Mouse (Mus musculus) c-Kit-positive CD71-positive TER-119-positive erythroid progenitor cells, embryonic 14.5 days (primary cell): ENCODE data around the gene Mcrs1.
A peak's percentile ranks its signal among the peaks of the same experiment; 100 is the strongest.
"Not testable (repeated sequence)": the region's sequence is repeated elsewhere in the genome, so short reads cannot be mapped to it uniquely, and the experiment has no call there.

Experiments used
- DNase-seq: peaks from one replicate; pipeline ENCODE4 v3.0.0-alpha.2; 2013; ENCODE audit warnings: low spot score

Mcrs1 gene

GRCm38 (mm10) chr15:99251111-99251510 lies 650 bp downstream of the Mcrs1 start:
- DNase-seq = peak; percentile 27

GRCm38 (mm10) chr15:99249938-99250337 lies 1.8 kb downstream of the Mcrs1 start:
- DNase-seq = no peak

GRCm38 (mm10) chr15:99248972-99249371 lies 2.8 kb downstream of the Mcrs1 start:
- no peak for DNase-seq

- DNase-seq = not testable (repeated sequence)
Measured at GRCm38 (mm10) chr15:99246736-99247135, 5.0 kb downstream of the Mcrs1 start.

GRCm38 (mm10) chr15:99242045-99242444 lies 9.7 kb downstream of the Mcrs1 start:
- DNase-seq = no peak

GRCm38 (mm10) chr15:99241249-99241648 lies 10.5 kb downstream of the Mcrs1 start:
- no peak for DNase-seq

GRCm38 (mm10) chr15:99240129-99240528 lies 11.6 kb downstream of the Mcrs1 start:
- DNase-seq = no peak

- DNase-seq = no peak
Measured at GRCm38 (mm10) chr15:99238006-99238405, 13.8 kb downstream of the Mcrs1 start.

GRCm38 (mm10) chr15:99234326-99235010 lies 17.3 kb downstream of the Mcrs1 start:
- DNase-seq = no peak

GRCm38 (mm10) chr15:99233719-99234118 lies 18.0 kb downstream of the Mcrs1 start:
- DNase-seq = no peak

GRCm38 (mm10) chr15:99231998-99232397 lies 19.8 kb downstream of the Mcrs1 start:
- no peak for DNase-seq

- no peak for DNase-seq
Measured at GRCm38 (mm10) chr15:99226090-99226489, 25.7 kb downstream of the Mcrs1 start.

- DNase-seq = no peak
Measured at GRCm38 (mm10) chr15:99225081-99225810, 26.5 kb downstream of the Mcrs1 start.

GRCm38 (mm10) chr15:99224208-99224911 lies 27.4 kb downstream of the Mcrs1 start, which contains the start of gene Kcnh3:
Kcnh3 (plus strand) TSS chr15:99224861.
- peak; percentile 10 for DNase-seq

- DNase-seq = no peak
Measured at GRCm38 (mm10) chr15:99223585-99224207, 28.1 kb downstream of the Mcrs1 start.

GRCm38 (mm10) chr15:99222794-99223584 lies 28.8 kb downstream of the Mcrs1 start:
- DNase-seq = no peak

GRCm38 (mm10) chr15:99221315-99221952 lies 30.3 kb downstream of the Mcrs1 start:
- no peak for DNase-seq

- DNase-seq = no peak
Measured at GRCm38 (mm10) chr15:99217630-99218029, 34.1 kb downstream of the Mcrs1 start.

GRCm38 (mm10) chr15:99215741-99216463 lies 35.9 kb downstream of the Mcrs1 start:
- peak; percentile 40 for DNase-seq

- DNase-seq = no peak
Measured at GRCm38 (mm10) chr15:99214941-99215340, 36.8 kb downstream of the Mcrs1 start.
